Comparison of ENCODE assay signal across 11 mouse cellular contexts in the genomic region with DNA sequence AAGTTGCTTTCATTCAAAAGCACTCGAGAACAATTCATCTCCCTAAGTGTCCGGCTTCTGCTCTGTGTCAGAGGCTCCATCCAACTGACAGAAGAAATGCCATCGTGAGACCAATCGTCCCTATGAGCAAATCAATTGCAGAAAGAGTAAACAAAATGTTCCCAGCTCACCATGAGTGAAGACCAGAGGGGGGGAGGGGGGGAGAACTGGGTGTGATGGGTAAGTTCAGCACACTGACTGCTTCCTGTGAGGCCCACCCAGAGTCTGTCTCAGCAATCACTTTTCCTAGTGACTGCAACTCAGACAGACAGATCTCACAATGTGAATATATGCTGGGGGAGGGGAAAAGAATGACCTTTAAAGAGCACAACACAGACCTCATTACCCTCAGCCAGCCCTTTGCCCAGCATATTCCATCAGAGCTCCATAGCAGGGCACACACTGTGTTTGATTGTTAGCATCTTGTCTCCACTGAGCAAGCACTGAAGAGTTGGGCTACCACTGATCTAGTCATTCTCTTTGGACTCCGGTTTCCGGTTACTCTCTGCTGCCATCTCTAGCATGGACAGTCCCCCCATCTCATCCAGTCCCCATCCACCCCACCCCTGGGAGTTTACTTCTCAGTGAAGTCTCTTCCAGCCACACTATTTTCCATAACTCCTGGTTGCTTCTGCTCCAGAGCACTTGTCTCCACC. TPM values are rescaled to one million over a fixed set of nuclear protein-coding genes. Genes with fewer than 3 reads are reported as not detected.
A peak's percentile ranks its signal among the peaks of the same experiment; 100 is the strongest.
DNase-seq lines count a peak whose midpoint lies in the region; ATAC-seq and TF ChIP-seq lines count a peak whose summit lies in the region.
"Had no signal": no experiment of that assay in that cellular context is flagged by ENCODE, and none has a peak within 500 bp of the region (broad histone marks: within the 10 kb centered on the region; RNA-seq: fewer than 3 reads in every experiment).

No protein-coding gene starts in this region.

- H3K36me3 ChIP-seq in liver, embryonic 11.5 days (ENCODE audit: control insufficient read depth, insufficient read depth, low read length) = no peaks in the 10 kb centered on the region
- H3K36me3 ChIP-seq in embryonic facial prominence, embryonic 14.5 days (ENCODE audit: control insufficient read depth, insufficient read depth, low read length) = no peaks in the 10 kb centered on the region
- H3K36me3 ChIP-seq in intestine, embryonic 15.5 days = no peaks in the 10 kb centered on the region
- no peaks in the 10 kb centered on the region for H3K36me3 ChIP-seq in myocyte (ENCODE audit: control insufficient read depth, insufficient read depth)

- no peak for ATAC-seq in liver, embryonic 11.5 days (replicated peaks; ENCODE audit: low FRiP score)
- ATAC-seq in embryonic facial prominence, embryonic 14.5 days (ENCODE audit: low read depth) = no peak
- no peak for ATAC-seq in intestine, embryonic 15.5 days
- ATAC-seq: Patski had no signal

- no peak overlapping the region for H3K27ac ChIP-seq in liver, embryonic 11.5 days (ENCODE audit: low read depth, low read length)
- 0 out of 2 replicates have a peak overlapping the region, but pooled peaks have one; percentile 19 for H3K27ac ChIP-seq in embryonic facial prominence, embryonic 14.5 days (replicated peaks; ENCODE audit: low read depth, low read length)
- H3K27ac ChIP-seq in intestine, embryonic 15.5 days = no peak overlapping the region
- H3K27ac ChIP-seq in cerebellum, adult 2 months (ENCODE audit: insufficient read depth, low read length) = no peak overlapping the region

- WGBS in liver, embryonic 11.5 days = 37% methylated on average over 6 of the region's 6 CpGs
- 31% methylated on average over 6 of the region's 6 CpGs for WGBS in embryonic facial prominence, embryonic 14.5 days
- 18% methylated on average over 6 of the region's 6 CpGs for WGBS in intestine, embryonic 15.5 days
- WGBS in cerebellum, adult 2 months = 37% methylated on average over 6 of the region's 6 CpGs

- H3K9ac ChIP-seq in liver, embryonic 11.5 days (ENCODE audit: low read depth, low read length) = no peak overlapping the region
- H3K9ac ChIP-seq in embryonic facial prominence, embryonic 14.5 days (ENCODE audit: low read depth, low read length) = peak overlapping the region; percentile 89; the same call in 1 of the 2 replicates
- no peak overlapping the region for H3K9ac ChIP-seq in intestine, embryonic 15.5 days

- no peak overlapping the region for H3ac ChIP-seq in myocyte (ENCODE audit: control insufficient read depth, insufficient read length)

- peaks cover 18% of the 10 kb centered on the region for H3K27me3 ChIP-seq in liver, embryonic 11.5 days (replicated peaks; ENCODE audit: control insufficient read depth, insufficient read depth, low read length)
- peaks cover 18% of the 10 kb centered on the region for H3K27me3 ChIP-seq in embryonic facial prominence, embryonic 14.5 days (replicated peaks; ENCODE audit: control insufficient read depth, insufficient read depth, low read length)
- peaks cover 8% of the 10 kb centered on the region; the same call in 1 of the 2 replicates for H3K27me3 ChIP-seq in intestine, embryonic 15.5 days (replicated peaks)
- no peaks in the 10 kb centered on the region for H3K27me3 ChIP-seq in myocyte (ENCODE audit: control insufficient read depth, insufficient read depth, insufficient read length)
- H3K27me3 ChIP-seq in cerebellum, adult 2 months (ENCODE audit: control insufficient read depth, insufficient read depth, low read length) = no peaks in the 10 kb centered on the region
- H3K27me3 ChIP-seq: Patski had no signal

- peaks cover 40% of the 10 kb centered on the region for H3K4me1 ChIP-seq in liver, embryonic 11.5 days (replicated peaks; ENCODE audit: control insufficient read depth, insufficient read depth, low read length)
- H3K4me1 ChIP-seq in embryonic facial prominence, embryonic 14.5 days (ENCODE audit: control insufficient read depth, insufficient read depth, low read length) = peaks cover 30% of the 10 kb centered on the region
- H3K4me1 ChIP-seq in intestine, embryonic 15.5 days (replicated peaks) = peaks cover 43% of the 10 kb centered on the region
- peaks cover 7% of the 10 kb centered on the region for H3K4me1 ChIP-seq in cerebellum, adult 2 months (ENCODE audit: control insufficient read depth, insufficient read depth, low read length)

- no peak for TF ChIP-seq POLR2A in myocyte (IDR thresholded peaks at IDR 0.05; ENCODE audit: insufficient read length, low read depth)
- no peak for TF ChIP-seq POLR2A in cerebellum, adult 2 months (IDR thresholded peaks at IDR 0.05; ENCODE audit: borderline replicate concordance, insufficient read depth, low read length)

- no peaks in the 10 kb centered on the region for H3K9me3 ChIP-seq in liver, embryonic 11.5 days (ENCODE audit: control insufficient read depth, low read length)
- no peaks in the 10 kb centered on the region for H3K9me3 ChIP-seq in embryonic facial prominence, embryonic 14.5 days (ENCODE audit: control insufficient read depth, low read length)
- H3K9me3 ChIP-seq in intestine, embryonic 15.5 days = no peaks in the 10 kb centered on the region

- peak overlapping the region; percentile 88 for H3K4me2 ChIP-seq in liver, embryonic 11.5 days
- peak overlapping the region; percentile 69 for H3K4me2 ChIP-seq in embryonic facial prominence, embryonic 14.5 days (ENCODE audit: low read depth, low read length)
- H3K4me2 ChIP-seq in intestine, embryonic 15.5 days (replicated peaks) = peak overlapping the region; percentile 77
- peak overlapping the region; percentile 87 for H3K4me2 ChIP-seq in myocyte (ENCODE audit: low read depth)

- peak overlapping the region; percentile 29 for H3K4me3 ChIP-seq in liver, embryonic 11.5 days (ENCODE audit: low read depth, low read length)
- H3K4me3 ChIP-seq in embryonic facial prominence, embryonic 14.5 days (ENCODE audit: low read depth, low read length) = peak overlapping the region; percentile 90
- peak overlapping the region; percentile 13 for H3K4me3 ChIP-seq in intestine, embryonic 15.5 days (replicated peaks)
- peak overlapping the region; percentile 43 for H3K4me3 ChIP-seq in myocyte
- no peak overlapping the region for H3K4me3 ChIP-seq in cerebellum, adult 2 months (replicated peaks; ENCODE audit: insufficient read depth, low read depth, low read length)

- H3K79me2 ChIP-seq in myocyte (ENCODE audit: control insufficient read depth, insufficient read depth) = peaks cover 70% of the 10 kb centered on the region

- TF ChIP-seq CTCF in cerebellum, adult 2 months (IDR thresholded peaks at IDR 0.05; ENCODE audit: borderline replicate concordance, insufficient read depth, low read depth, low read length) = no peak

- no peak for DNase-seq in liver, embryonic 11.5 days (ENCODE audit: low spot score)
- DNase-seq in liver = no peak
- no peak for DNase-seq in embryonic facial prominence, embryonic 14.5 days (ENCODE audit: low spot score)
- no peak for DNase-seq in right cerebral cortex, postnatal 4 days
- DNase-seq in cerebellum, adult 2 months = no peak
- DNase-seq in gastrocnemius, postnatal 10 days = no peak
- DNase-seq: kidney, postnatal 14 days had no signal

TF ChIP-seq in myocyte, 11 proteins besides CTCF, POLR2A, EP300 and RAD21 (continues in another document):
- TF ChIP-seq SRF (IDR thresholded peaks at IDR 0.05; ENCODE audit: control insufficient read depth, insufficient read length, low read depth) (no peak), MYOD1 (IDR thresholded peaks at IDR 0.05; ENCODE audit: control insufficient read depth in 1 of 3, insufficient read length in 2 of 3, low read depth in 2 of 3) (no peak), MAX (IDR thresholded peaks at IDR 0.05; ENCODE audit: low read depth) (no peak), POLR2AphosphoS2 (IDR thresholded peaks at IDR 0.05; ENCODE audit: insufficient read length, low read depth) (no peak)

RNA-seq across cellular contexts. Expression of a gene that starts 2.2 kb away (rescaled TPM):
- 91.2 and 111 TPM in 2 replicates for polyA plus RNA-seq in liver, embryonic 11.5 days (2014; fragmentation: Nextera tagmentation; extraction: Ambion mirVana)
- 75.7 and 89.8 TPM in 2 replicates for polyA plus RNA-seq in embryonic facial prominence, embryonic 14.5 days (2014; fragmentation: Nextera tagmentation; extraction: Ambion mirVana)
- 108 and 120 TPM in 2 replicates for polyA plus RNA-seq in intestine, embryonic 15.5 days (2015; fragmentation: Nextera tagmentation; extraction: Ambion mirVana)
- 99.0 TPM for polyA plus RNA-seq in myocyte (2012; fragmentation: generic; extraction: Trizol)
- 15.5 and 15.6 TPM in 2 replicates for polyA plus RNA-seq in cerebellum, adult 2 months (2012; rRNA removed)
- total RNA-seq in gastrocnemius, postnatal 10 days (2021) = 10 to 100 TPM; 18.3 to 23.9 TPM

RNA-seq across cellular contexts. Expression of a gene that starts 21.0 kb away (rescaled TPM):
- polyA plus RNA-seq in liver, embryonic 11.5 days (2014; fragmentation: Nextera tagmentation; extraction: Ambion mirVana) = 2.3 TPM in 2 replicates
- polyA plus RNA-seq in embryonic facial prominence, embryonic 14.5 days (2014; fragmentation: Nextera tagmentation; extraction: Ambion mirVana) = 4.1 and 4.6 TPM in 2 replicates
- 2.2 and 2.4 TPM in 2 replicates for polyA plus RNA-seq in intestine, embryonic 15.5 days (2015; fragmentation: Nextera tagmentation; extraction: Ambion mirVana)
- 2.0 TPM for polyA plus RNA-seq in myocyte (2012; fragmentation: generic; extraction: Trizol)
- 102 and 104 TPM in 2 replicates for polyA plus RNA-seq in cerebellum, adult 2 months (2012; rRNA removed)
- total RNA-seq in gastrocnemius, postnatal 10 days (2021) = 1 to 10 TPM; 1.1 to 2.1 TPM
- total RNA-seq: common myeloid progenitor, adult 5-6 weeks had no signal

RNA-seq across cellular contexts. Expression of a gene that starts 48.0 kb away (rescaled TPM):
- polyA plus RNA-seq in liver, embryonic 11.5 days (2014; fragmentation: Nextera tagmentation; extraction: Ambion mirVana) = not detected in 2 replicates
- polyA plus RNA-seq in embryonic facial prominence, embryonic 14.5 days (2014; fragmentation: Nextera tagmentation; extraction: Ambion mirVana) = not detected in 2 replicates
- polyA plus RNA-seq in intestine, embryonic 15.5 days (2015; fragmentation: Nextera tagmentation; extraction: Ambion mirVana) = not detected in 2 replicates
- not detected for polyA plus RNA-seq in myocyte (2012; fragmentation: generic; extraction: Trizol)
- 29.0 and 38.4 TPM in 2 replicates for polyA plus RNA-seq in cerebellum, adult 2 months (2012; rRNA removed)
- total RNA-seq in gastrocnemius, postnatal 10 days (2021) = not detected
- total RNA-seq: common myeloid progenitor, adult 5-6 weeks had no signal
- polyA plus RNA-seq: Patski had no signal

RNA-seq across cellular contexts. Expression of a gene that starts 52.7 kb away (rescaled TPM):
- 26.7 and 28.5 TPM in 2 replicates for polyA plus RNA-seq in liver, embryonic 11.5 days (2014; fragmentation: Nextera tagmentation; extraction: Ambion mirVana)
- 27.9 and 35.6 TPM in 2 replicates for polyA plus RNA-seq in embryonic facial prominence, embryonic 14.5 days (2014; fragmentation: Nextera tagmentation; extraction: Ambion mirVana)
- 23.5 and 34.0 TPM in 2 replicates for polyA plus RNA-seq in intestine, embryonic 15.5 days (2015; fragmentation: Nextera tagmentation; extraction: Ambion mirVana)
- polyA plus RNA-seq in myocyte (2012; fragmentation: generic; extraction: Trizol) = 18.9 TPM
- polyA plus RNA-seq in cerebellum, adult 2 months (2012; rRNA removed) = 82.3 and 87.1 TPM in 2 replicates
- total RNA-seq in gastrocnemius, postnatal 10 days (2021) = 10 to 100 TPM; 15.4 to 15.9 TPM

RNA-seq across cellular contexts. Expression of a gene that starts 56.1 kb away (rescaled TPM):
- not detected in 2 replicates for polyA plus RNA-seq in liver, embryonic 11.5 days (2014; fragmentation: Nextera tagmentation; extraction: Ambion mirVana)
- not detected in 2 replicates for polyA plus RNA-seq in embryonic facial prominence, embryonic 14.5 days (2014; fragmentation: Nextera tagmentation; extraction: Ambion mirVana)
- not detected in 2 replicates for polyA plus RNA-seq in intestine, embryonic 15.5 days (2015; fragmentation: Nextera tagmentation; extraction: Ambion mirVana)
- polyA plus RNA-seq in myocyte (2012; fragmentation: generic; extraction: Trizol) = not detected
- not detected in 2 replicates for polyA plus RNA-seq in cerebellum, adult 2 months (2012; rRNA removed)
- total RNA-seq in gastrocnemius, postnatal 10 days (2021) = 1 to 10 TPM in 1 of 2 experiments, not detected in 1; 2.4 TPM
- total RNA-seq: common myeloid progenitor, adult 5-6 weeks had no signal
- polyA plus RNA-seq: Patski had no signal

Comparison
In these comparisons a context has a peak if more than half of its experiments do, and no peak if none do; other contexts are left out.
1. RNA of a gene that starts 21.0 kb away (polyA plus RNA-seq): 102 to 104 TPM in cerebellum, adult 2 months; 4.1 to 4.6 TPM in embryonic facial prominence, embryonic 14.5 days, 2.3 TPM in liver, embryonic 11.5 days, 2.2 to 2.4 TPM in intestine, embryonic 15.5 days and 2.0 TPM in myocyte (single experiment); every median in the first group is over 10 times any median in the second.
2. RNA of a gene that starts 48.0 kb away (polyA plus RNA-seq): 29.0 to 38.4 TPM in cerebellum, adult 2 months; not detected in myocyte (single experiment), not detected in liver, embryonic 11.5 days, not detected in embryonic facial prominence, embryonic 14.5 days and not detected in intestine, embryonic 15.5 days; every median in the first group is over 10 times any median in the second.
3. Peak in every context shown above with its lines, with median percentiles within 50 percentile points of each other: H3K4me2 ChIP-seq.